Mouse (Mus musculus) cerebellum, adult 8-10 months (tissue): Measurements from ENCODE around the gene Gm8005.
"Not testable (repeated sequence)": the region's sequence is repeated elsewhere in the genome, so short reads cannot be mapped to it uniquely, and the experiment has no call there.

Experiments
- DNase-seq: peaks from one replicate; pipeline ENCODE4 v3.0.0; 2022

Gm8005 gene

DNA sequence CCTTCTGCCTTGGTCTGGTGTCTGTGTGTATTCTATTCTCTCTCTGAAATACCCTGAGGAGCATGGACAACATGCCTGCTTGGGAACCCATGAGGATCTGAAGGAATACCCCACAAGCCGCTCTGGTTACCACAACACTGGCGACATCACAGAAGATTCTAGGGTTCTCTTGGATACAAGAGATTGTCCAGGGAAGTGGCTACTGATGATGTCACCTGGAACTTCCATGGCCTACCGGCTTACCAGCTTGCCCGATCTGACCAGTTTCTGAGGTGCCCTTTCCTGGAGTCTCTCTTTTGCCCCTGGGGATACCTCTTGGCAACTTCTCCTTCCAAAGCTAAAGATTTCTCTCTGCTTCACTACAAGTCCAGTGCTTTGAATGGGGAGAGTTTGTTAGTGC, at the start of gene Gm8005:
Gene Gm8005 (minus strand): TSS at position 101 of the 400 bp plus-strand sequence.
- DNase-seq = not testable (repeated sequence)

DNA sequence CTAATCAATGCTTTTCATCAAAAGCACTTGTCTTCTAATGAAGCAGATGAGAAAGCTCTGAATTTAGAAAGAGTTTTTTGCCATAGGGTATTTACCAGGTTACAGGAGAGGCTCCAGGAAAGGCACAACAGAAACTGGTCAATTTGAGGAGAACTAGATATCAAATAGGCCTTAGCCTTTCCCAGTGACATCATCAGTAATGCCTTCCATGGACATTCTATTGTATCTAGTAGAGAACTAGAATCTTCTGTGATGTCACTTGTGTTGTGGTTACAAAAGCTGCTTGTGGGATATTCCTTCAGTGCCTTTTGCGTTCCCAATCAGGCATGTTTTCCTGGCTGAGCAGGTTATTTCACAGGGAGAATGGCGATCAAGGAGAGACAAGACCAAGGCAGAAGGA, 24.1 kb upstream of the Gm8005 start, which contains the start of gene Gm8011:
Gene Gm8011 (plus strand): TSS at position 301 of the 400 bp plus-strand sequence.
- not testable (repeated sequence) for DNase-seq
